Mouse (Mus musculus) liver, embryonic 15.5 days (tissue): Measurements from ENCODE around the gene Kcp. TPM values are rescaled to one million over a fixed set of nuclear protein-coding genes. Genes with fewer than 3 reads are reported as not detected.
A peak's percentile ranks its signal among the peaks of the same experiment; 100 is the strongest.

Experiments
- ATAC-seq: fragments of 200-750 bp; cut with Nextera tagmentation; 2 replicates; pipeline ENCODE4 v1.8.0; 2017; ENCODE audit warnings: moderate number of reproducible peaks, mild to moderate bottlenecking, moderate library complexity; ENCODE audit not compliant: insufficient read depth
- H3K27ac ChIP-seq: fragments of 300-500 bp; sonication (generic); replicated peaks from 2 replicates; pipeline ENCODE4 v1.5.1; 2015; ENCODE audit warnings: mild to moderate bottlenecking, inconsistent platforms
- H3K27me3 ChIP-seq: fragments of 300-500 bp; sonication (generic); 2 replicates; pipeline ENCODE4 v1.6.1; 2015; ENCODE audit warnings: mild to moderate bottlenecking, inconsistent platforms
- H3K36me3 ChIP-seq: fragments of 300-500 bp; sonication (generic); replicated peaks from 2 replicates; pipeline ENCODE4 v1.6.1; 2015; ENCODE audit warnings: moderate library complexity, mild to moderate bottlenecking, inconsistent platforms
- H3K4me1 ChIP-seq: fragments of 300-500 bp; sonication (generic); replicated peaks from 2 replicates; pipeline ENCODE4 v1.6.1; 2015; ENCODE audit warnings: inconsistent platforms
- H3K4me2 ChIP-seq: fragments of 300-500 bp; sonication (generic); 2 replicates; pipeline ENCODE4 v1.6.1; 2015; ENCODE audit warnings: moderate library complexity, mild to moderate bottlenecking, inconsistent platforms
- H3K4me3 ChIP-seq: fragments of 300-500 bp; sonication (generic); replicated peaks from 2 replicates; pipeline ENCODE4 v1.5.1; 2015; ENCODE audit warnings: mild to moderate bottlenecking, inconsistent platforms
- H3K9ac ChIP-seq: fragments of 300-500 bp; sonication (generic); 2 replicates; pipeline ENCODE4 v1.6.1; 2015; ENCODE audit warnings: moderate library complexity, mild to moderate bottlenecking, inconsistent platforms
- H3K9me3 ChIP-seq: fragments of 300-500 bp; sonication (generic); replicated peaks from 2 replicates; pipeline ENCODE4 v1.6.1; 2016; ENCODE audit warnings: inconsistent platforms
- WGBS: fragments of 180-500 bp; shearing (Covaris S2); methylation state at CpG from one replicate; pipeline ENCODE4 v1.1.7; 2015; ENCODE audit warnings: mixed read lengths; ENCODE audit not compliant: insufficient replicate concordance; 5-methylcytosine and 5-hydroxymethylcytosine counted together
- polyA plus RNA-seq: library from polyadenylated mRNA; unstranded; fragments of >200 nt; fragmentation: Nextera tagmentation; extraction: Ambion mirVana; gene quantifications from 2 replicates; pipeline ENCODE4 v1.2.1, GENCODE M21; 2015

Gene Kcp
- polyA plus RNA-seq, 1 experiment from 2014 or later: 1.6 TPM

DNA sequence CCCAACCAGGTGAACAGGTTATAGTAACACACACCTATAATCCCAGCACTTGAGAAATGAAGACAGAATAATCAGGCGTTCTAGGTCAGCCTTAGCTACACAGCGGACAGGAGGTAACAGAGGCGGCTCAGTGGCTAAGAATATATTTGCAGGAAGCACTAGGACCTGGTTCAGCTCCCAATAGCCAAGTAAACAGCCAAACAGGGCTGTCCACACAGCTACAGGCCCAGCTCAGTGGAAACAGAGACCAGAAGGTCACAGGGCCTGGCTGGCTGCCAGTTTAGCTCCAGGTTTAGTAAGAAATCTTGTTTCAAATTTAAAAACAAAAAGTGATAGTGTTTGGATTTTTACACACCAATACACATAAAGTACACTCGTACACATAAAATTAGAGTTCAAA is 13.7 kb downstream of the Kcp start:
- Histone ChIP-seq H3K4me1 (0 out of 2 replicates have a peak, but pooled peaks cover 3% of the 10 kb centered on the region), H3K9me3 (no peaks in the 10 kb centered on the region), H3K4me2 (no peak overlapping the region), H3K4me3 (no peak overlapping the region), H3K27ac (no peak overlapping the region), H3K36me3 (no peaks in the 10 kb centered on the region), H3K9ac (no peak overlapping the region), H3K27me3 (peaks cover 51% of the 10 kb centered on the region)
- WGBS: 53% methylated on average over 4 of the region's 4 CpGs
- ATAC-seq: 0 out of 2 replicates have a peak, but pooled peaks have one; percentile 50

DNA sequence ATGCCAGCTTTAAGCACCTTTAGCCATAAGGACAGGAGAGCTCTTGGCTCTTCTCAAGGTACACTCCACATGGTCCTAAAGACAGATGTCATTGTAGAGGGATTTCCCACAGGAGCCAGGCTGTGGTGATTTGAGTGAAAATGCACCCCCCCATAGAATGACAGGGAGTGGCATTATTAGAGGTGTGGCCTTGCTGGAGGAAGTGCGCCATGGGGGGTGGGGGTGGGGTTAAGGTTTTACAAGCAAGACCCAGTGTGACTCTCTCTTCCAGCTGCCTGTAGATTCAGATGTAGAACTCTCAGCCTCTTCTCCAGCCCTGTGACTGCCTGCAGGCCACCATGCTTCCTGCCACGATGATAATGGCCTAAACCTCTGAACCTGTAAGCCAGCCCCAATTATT is 21.8 kb downstream of the Kcp start:
- H3K9ac ChIP-seq: no peak overlapping the region
- H3K4me2 ChIP-seq: no peak overlapping the region
- peaks cover 6% of the 10 kb centered on the region; the same call in 1 of the 2 replicates for H3K4me1 ChIP-seq
- WGBS: 42% methylated on average over 2 of the region's 2 CpGs
- ATAC-seq: no peak
- no peak overlapping the region for H3K4me3 ChIP-seq
- peaks cover 46% of the 10 kb centered on the region for H3K27me3 ChIP-seq
- H3K27ac ChIP-seq: no peak overlapping the region
- H3K9me3 ChIP-seq: no peaks in the 10 kb centered on the region
- H3K36me3 ChIP-seq: no peaks in the 10 kb centered on the region

DNA sequence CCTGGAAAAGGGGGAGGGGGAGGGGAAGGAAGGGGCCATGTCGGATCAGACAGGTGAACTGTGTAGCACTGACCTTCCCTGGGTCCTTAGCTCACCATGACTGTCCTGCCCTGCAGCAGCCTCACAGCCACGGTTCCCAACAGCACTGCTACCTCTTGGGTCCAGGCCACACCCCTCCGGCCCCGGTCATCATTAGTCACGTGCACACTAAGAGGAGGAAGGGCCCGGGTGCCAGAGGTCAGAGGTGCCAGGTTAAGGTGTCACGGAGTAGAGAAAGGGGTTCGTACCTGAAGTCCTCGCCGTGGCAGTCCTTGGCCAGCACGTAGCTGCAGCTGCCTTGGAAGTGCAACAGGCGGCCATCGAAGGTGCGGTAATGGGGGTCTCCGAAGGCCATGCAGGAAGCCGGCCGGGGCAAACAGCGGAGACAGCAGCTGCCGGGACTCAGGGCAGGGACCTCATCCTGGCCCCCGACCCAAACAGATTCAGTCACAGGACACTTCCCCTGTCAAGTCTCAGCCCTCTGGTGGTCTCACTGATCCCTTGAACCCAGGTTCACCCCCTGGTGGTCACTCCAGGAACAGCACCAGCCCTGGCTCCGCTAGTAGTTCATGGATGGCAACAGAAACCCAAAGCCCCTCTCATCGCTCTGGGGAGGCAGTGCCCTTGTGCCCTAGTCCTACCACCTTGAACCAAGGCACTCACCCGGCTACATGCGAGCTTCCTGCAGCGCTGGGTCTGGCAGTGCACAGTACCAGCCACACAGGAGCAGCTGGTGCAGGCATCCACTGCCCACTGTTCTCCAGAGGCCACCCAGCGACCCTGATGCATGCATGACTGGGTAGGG is 22.8 kb downstream of the Kcp start:
- Histone ChIP-seq H3K27ac (no peak overlapping the region), H3K4me2 (peak overlapping the region; percentile 75), H3K9ac (no peak overlapping the region), H3K4me3 (peak overlapping the region; percentile 49), H3K9me3 (no peaks in the 10 kb centered on the region), H3K4me1 (peaks cover 6% of the 10 kb centered on the region; the same call in 1 of the 2 replicates), H3K36me3 (no peaks in the 10 kb centered on the region), H3K27me3 (peaks cover 41% of the 10 kb centered on the region)
- ATAC-seq: peak; percentile 76
- WGBS: 2% methylated on average over 26 of the region's 26 CpGs

- ATAC-seq: no peak
These were observed 25.1 kb downstream of the Kcp start for GRCm38 (mm10) chr6:29482691-29483090.

GRCm38 (mm10) chr6:29474736-29475135 is 33.0 kb downstream of the Kcp start:
- Histone ChIP-seq H3K4me2 (peak overlapping the region; percentile 85; the same call in 1 of the 2 replicates), H3K27ac (no peak overlapping the region), H3K9ac (no peak overlapping the region), H3K27me3 (peaks cover 31% of the 10 kb centered on the region), H3K9me3 (no peaks in the 10 kb centered on the region), H3K36me3 (peaks cover 19% of the 10 kb centered on the region), H3K4me1 (peaks cover 17% of the 10 kb centered on the region), H3K4me3 (no peak overlapping the region)
- ATAC-seq: no peak
- WGBS: 69% methylated on average over 2 of the region's 2 CpGs

More at GRCm38 (mm10) chr6:29482691-29483090, 25.1 kb downstream of the Kcp start:
- H3K36me3 ChIP-seq: no peaks in the 10 kb centered on the region
- no peaks in the 10 kb centered on the region for H3K9me3 ChIP-seq
- peaks cover 42% of the 10 kb centered on the region for H3K27me3 ChIP-seq
- 74% methylated on average over 13 of the region's 13 CpGs for WGBS
- no peak overlapping the region for H3K4me3 ChIP-seq
- no peak overlapping the region for H3K4me2 ChIP-seq
- peaks cover 6% of the 10 kb centered on the region; the same call in 1 of the 2 replicates for H3K4me1 ChIP-seq
- no peak overlapping the region for H3K9ac ChIP-seq
- no peak overlapping the region for H3K27ac ChIP-seq

DNA sequence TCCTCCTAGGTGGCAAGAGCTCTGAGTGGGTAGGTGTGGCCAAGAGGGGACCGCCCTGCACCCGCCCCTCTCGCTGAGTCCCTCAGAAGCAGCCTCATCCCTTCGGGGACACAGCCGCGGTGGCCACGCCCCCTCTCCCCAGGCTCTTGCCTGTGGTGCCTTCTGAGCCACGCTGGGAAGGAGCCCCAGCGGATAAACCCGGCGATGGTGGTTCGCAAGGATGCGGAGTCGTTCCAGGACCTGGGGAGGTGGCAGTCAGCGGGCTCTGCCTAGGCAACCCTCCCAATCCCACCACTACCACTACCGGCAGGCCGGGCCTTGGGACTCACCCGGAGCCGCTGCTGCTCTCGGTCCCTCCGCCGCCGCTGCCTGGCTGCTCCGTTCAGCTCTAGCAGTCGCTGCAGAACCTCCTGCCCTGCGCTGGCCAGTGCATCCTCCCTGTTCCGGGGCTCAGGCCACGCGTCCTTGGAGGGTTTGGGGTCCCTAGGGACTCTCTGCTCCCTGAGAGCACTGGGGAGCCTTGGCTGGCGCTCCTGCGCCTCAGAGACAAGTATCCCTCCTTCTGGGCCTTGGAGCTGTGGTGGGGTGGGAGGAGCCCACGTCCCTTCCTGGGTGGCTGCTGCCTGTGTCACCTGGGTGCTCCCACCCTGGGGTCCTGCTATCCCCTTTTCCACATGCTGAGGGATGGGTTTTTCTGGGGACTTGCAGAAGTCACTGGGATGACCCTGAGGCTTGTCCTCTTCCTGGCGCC is 33.6 kb downstream of the Kcp start:
- no peaks in the 10 kb centered on the region for H3K9me3 ChIP-seq
- H3K27ac ChIP-seq: no peak overlapping the region
- peak; percentile 91 for ATAC-seq
- peak overlapping the region; percentile 60 for H3K4me3 ChIP-seq
- H3K9ac ChIP-seq: peak overlapping the region; percentile 42; the same call in 1 of the 2 replicates
- H3K4me1 ChIP-seq: peaks cover 19% of the 10 kb centered on the region
- peaks cover 20% of the 10 kb centered on the region for H3K36me3 ChIP-seq
- 4% methylated on average over 33 of the region's 33 CpGs for WGBS
- peaks cover 31% of the 10 kb centered on the region for H3K27me3 ChIP-seq
- peak overlapping the region; percentile 85 for H3K4me2 ChIP-seq

DNA sequence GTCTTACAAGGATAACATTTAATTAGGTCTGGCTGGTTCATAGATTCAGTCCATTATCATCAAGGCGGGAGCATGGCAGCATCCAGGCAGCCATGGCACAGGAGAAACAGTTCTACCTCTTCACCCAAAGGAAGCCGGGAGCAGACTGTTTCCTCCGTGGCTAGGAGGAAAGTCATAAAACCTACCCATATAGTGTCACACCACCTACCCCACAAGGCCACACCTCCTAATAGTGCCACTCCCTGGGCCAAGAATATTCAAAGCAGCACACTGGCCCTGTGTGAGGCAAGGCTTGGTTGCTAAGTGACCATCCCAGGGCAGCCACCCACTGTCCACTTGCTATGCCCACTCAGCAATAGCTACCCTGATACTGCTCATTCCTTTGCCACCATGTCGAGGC is 36.6 kb downstream of the Kcp start, which contains the start of gene Atp6v1fnb:
Gene Atp6v1fnb, plus strand, starts transcription at position 301 of the 400 bp plus-strand sequence.
- Histone ChIP-seq H3K9ac (no peak within 1 kb of the TSS), H3K4me1 (peaks cover 35% of the 10 kb centered on the region), H3K36me3 (peaks cover 20% of the 10 kb centered on the region), H3K4me3 (no peak within 1 kb of the TSS), H3K4me2 (no peak within 1 kb of the TSS), H3K9me3 (no peaks in the 10 kb centered on the region), H3K27ac (no peak within 1 kb of the TSS), H3K27me3 (peaks cover 17% of the 10 kb centered on the region)
- WGBS: 76% methylated on average over 4 of the region's 4 CpGs
- no peak for ATAC-seq

- H3K9me3 ChIP-seq: no peaks in the 10 kb centered on the region
- no peak for ATAC-seq
- peak overlapping the region; percentile 69; the same call in 1 of the 2 replicates for H3K9ac ChIP-seq
- 0 out of 2 replicates have a peak overlapping the region, but pooled peaks have one; percentile 64 for H3K27ac ChIP-seq
- WGBS: 67% methylated on average over 3 of the region's 3 CpGs
- no peaks in the 10 kb centered on the region for H3K27me3 ChIP-seq
- peaks cover 20% of the 10 kb centered on the region for H3K36me3 ChIP-seq
- H3K4me1 ChIP-seq: peaks cover 25% of the 10 kb centered on the region
- peak overlapping the region; percentile 79 for H3K4me2 ChIP-seq
- peak overlapping the region; percentile 73 for H3K4me3 ChIP-seq
These were observed 38.9 kb downstream of the Kcp start for GRCm38 (mm10) chr6:29468851-29469250.

DNA sequence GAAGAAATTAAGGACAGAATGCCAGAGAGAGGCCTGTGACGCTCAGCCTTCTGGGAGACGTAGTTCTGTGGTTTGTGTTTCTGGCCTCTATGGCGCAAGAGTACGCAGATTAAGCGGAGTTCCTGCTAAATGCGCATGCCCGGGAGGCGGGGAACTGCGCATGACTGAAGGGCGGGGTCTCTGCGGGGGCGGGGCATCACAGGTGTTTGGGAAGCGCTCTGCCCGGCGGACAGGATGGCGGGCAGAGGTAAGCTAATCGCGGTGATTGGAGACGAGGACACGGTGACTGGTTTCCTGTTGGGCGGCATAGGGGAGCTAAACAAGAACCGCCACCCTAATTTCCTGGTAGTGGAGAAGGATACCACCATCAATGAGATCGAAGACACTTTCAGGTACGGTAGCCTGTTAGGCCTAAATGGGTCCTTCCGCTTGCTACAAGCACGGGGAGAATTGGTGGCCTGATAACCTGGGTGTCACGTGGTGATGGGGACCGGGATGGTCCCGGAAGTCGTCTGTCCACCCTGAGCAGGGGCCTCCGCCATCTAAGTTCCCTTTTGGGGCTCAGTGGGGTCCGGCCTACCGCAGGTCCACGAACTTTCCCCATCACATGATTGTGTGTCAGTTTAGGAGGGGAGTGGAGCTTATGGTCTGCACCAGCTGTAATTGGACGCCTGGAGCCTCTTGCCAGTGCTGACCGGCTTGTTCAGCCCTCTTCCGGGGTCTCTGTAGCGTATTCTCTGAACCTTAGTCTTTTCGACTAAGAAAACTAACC is 40.0 kb downstream of the Kcp start, which contains the start of gene Atp6v1f:
Gene Atp6v1f, plus strand, starts transcription at position 136 of the 772 bp plus-strand sequence.
- Histone ChIP-seq H3K27ac (peak within 1 kb of the TSS; percentile 64), H3K27me3 (no peaks in the 10 kb centered on the region), H3K36me3 (peaks cover 20% of the 10 kb centered on the region), H3K9ac (peak within 1 kb of the TSS; percentile 69), H3K9me3 (no peaks in the 10 kb centered on the region), H3K4me3 (peak within 1 kb of the TSS; percentile 73), H3K4me1 (peaks cover 18% of the 10 kb centered on the region), H3K4me2 (peak within 1 kb of the TSS; percentile 79)
- peak; percentile 87 for ATAC-seq
- WGBS: under 1% methylated on average over 39 of the region's 39 CpGs

DNA sequence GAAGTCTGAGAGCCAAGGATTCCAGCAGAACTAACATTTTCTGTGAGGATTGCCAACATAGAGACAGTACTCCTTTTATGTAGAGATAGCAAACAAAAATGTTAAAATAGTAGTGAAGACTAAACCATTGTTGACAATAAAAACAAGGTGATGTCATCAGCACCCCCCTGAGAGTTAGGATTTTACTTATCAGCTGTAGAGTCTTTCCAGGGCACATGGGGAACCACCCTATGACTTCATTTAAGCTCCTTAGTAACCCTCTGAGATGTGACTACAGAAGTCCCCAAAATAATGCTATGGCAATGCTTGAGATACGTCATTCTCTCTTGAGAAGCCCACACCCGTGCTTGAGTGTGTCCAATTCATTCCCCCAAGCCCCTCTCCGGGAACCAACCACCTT is 44.4 kb downstream of the Kcp start:
- Histone ChIP-seq H3K4me1 (peaks cover 9% of the 10 kb centered on the region), H3K4me2 (no peak overlapping the region), H3K4me3 (no peak overlapping the region), H3K27ac (no peak overlapping the region), H3K27me3 (no peaks in the 10 kb centered on the region), H3K9me3 (no peaks in the 10 kb centered on the region), H3K9ac (no peak overlapping the region), H3K36me3 (no peaks in the 10 kb centered on the region)
- ATAC-seq: no peak
- 68% methylated on average over 3 of the region's 3 CpGs for WGBS
